Mouse (Mus musculus) bone marrow, adult 2 months (tissue): ENCODE measurements around the gene Slc6a2.

Source experiments
- CTCF ChIP-seq: fragments of 200-500 bp; IDR thresholded peaks from 2 replicates; pipeline ENCODE4 v1.5.1; 2011; ENCODE audit warnings: low read length, control low read depth; ENCODE audit not compliant: control insufficient read depth, insufficient read depth
- POLR2A ChIP-seq: fragments of 200-500 bp; IDR thresholded peaks from 2 replicates; pipeline ENCODE4 v1.6.1; 2011; ENCODE audit warnings: low read depth, mild to moderate bottlenecking, control low read depth, low read length, borderline replicate concordance; ENCODE audit not compliant: control insufficient read depth

DNA sequence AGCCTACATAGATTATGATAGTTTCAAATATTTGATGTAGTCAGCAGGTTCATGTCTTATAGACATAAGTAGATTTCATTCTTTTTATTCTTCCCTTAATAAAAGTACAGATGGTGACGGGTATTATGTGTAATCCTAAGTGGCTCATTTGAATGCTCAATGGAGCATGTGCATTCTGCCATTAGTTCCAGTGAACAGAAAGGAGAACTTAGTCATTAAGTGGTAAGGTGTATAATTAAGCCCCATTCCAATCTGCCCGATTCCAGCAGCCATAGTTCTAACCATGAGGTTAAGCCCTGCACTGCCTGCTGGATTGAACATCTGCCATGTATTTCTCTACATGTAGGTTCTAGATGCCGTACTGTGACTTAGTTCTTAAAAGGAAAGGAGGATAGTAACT is 38.1 kb upstream of the Slc6a2 start:
- TF ChIP-seq POLR2A = no peak
- no peak for TF ChIP-seq CTCF
